Mouse (Mus musculus) midbrain, embryonic 16.5 days (tissue): ENCODE measurements at regions not wholly inside any gene's neighbourhood (a gene's known extent, or its start where the extent isn't known, plus 50 kb on each side); places are given as distances from the start of the nearest gene placed in this dataset.
"Not testable (repeated sequence)": the region's sequence is repeated elsewhere in the genome, so short reads cannot be mapped to it uniquely, and the experiment has no call there.

Experiments
- ATAC-seq: fragments of 200-750 bp; cut with Nextera tagmentation; 2 replicates; pipeline ENCODE4 v1.8.0; 2017; ENCODE audit warnings: moderate TSS enrichment
- H3K27ac ChIP-seq: fragments of 300-500 bp; sonication (generic); 2 replicates; pipeline ENCODE4 v1.5.1; 2014; ENCODE audit warnings: mild to moderate bottlenecking, low read length, mixed read lengths
- H3K27me3 ChIP-seq: fragments of 300-500 bp; sonication (generic); 2 replicates; pipeline ENCODE4 v1.6.1; 2014; ENCODE audit warnings: low read depth, low read length, mixed read lengths; ENCODE audit not compliant: control insufficient read depth, insufficient read depth
- H3K36me3 ChIP-seq: fragments of 300-500 bp; sonication (generic); 2 replicates; pipeline ENCODE4 v1.6.1; 2014; ENCODE audit warnings: mild to moderate bottlenecking, low read length, moderate library complexity, mixed read lengths; ENCODE audit not compliant: control insufficient read depth, insufficient read depth
- H3K4me1 ChIP-seq: fragments of 300-500 bp; sonication (generic); 2 replicates; pipeline ENCODE4 v1.6.1; 2014; ENCODE audit warnings: mild to moderate bottlenecking, low read length, mixed read lengths; ENCODE audit not compliant: control insufficient read depth, insufficient read depth
- H3K4me2 ChIP-seq: fragments of 300-500 bp; sonication (generic); 2 replicates; pipeline ENCODE4 v1.6.1; 2014; ENCODE audit warnings: mild to moderate bottlenecking, low read length, mixed read lengths
- H3K4me3 ChIP-seq: fragments of 300-500 bp; sonication (generic); 2 replicates; pipeline ENCODE4 v1.5.1; 2014; ENCODE audit warnings: low read depth, mild to moderate bottlenecking, low read length, moderate library complexity, mixed read lengths
- H3K9ac ChIP-seq: fragments of 300-500 bp; sonication (generic); 2 replicates; pipeline ENCODE4 v1.6.1; 2014; ENCODE audit warnings: low read depth, low read length, mixed read lengths
- H3K9me3 ChIP-seq: fragments of 300-500 bp; sonication (generic); replicated peaks from 2 replicates; pipeline ENCODE4 v1.6.1; 2014; ENCODE audit warnings: mild to moderate bottlenecking, low read length, mixed read lengths; ENCODE audit not compliant: control insufficient read depth, poor library complexity, severe bottlenecking
- WGBS: fragments of 180-500 bp; shearing (Covaris S2); extraction: QIAGEN DNeasy Blood & Tissue Kit; methylation state at CpG from one replicate; pipeline ENCODE4 v1.1.7; 2014; 5-methylcytosine and 5-hydroxymethylcytosine counted together

GRCm38 (mm10) chr17:49337881-49338280, 90.3 kb upstream of the Mocs1 start:
- Histone ChIP-seq H3K4me2 (no peak overlapping the region), H3K36me3 (no peaks in the 10 kb centered on the region), H3K27ac (no peak overlapping the region), H3K9me3 (no peaks in the 10 kb centered on the region), H3K27me3 (no peaks in the 10 kb centered on the region), H3K4me3 (no peak overlapping the region), H3K9ac (no peak overlapping the region), H3K4me1 (no peaks in the 10 kb centered on the region)
- 94% methylated on average over 5 of the region's 5 CpGs for WGBS
- no peak for ATAC-seq

GRCm38 (mm10) chr17:49342636-49343035, 85.5 kb upstream of the Mocs1 start:
- Histone ChIP-seq H3K4me2 (no peak overlapping the region), H3K9ac (no peak overlapping the region), H3K27ac (no peak overlapping the region), H3K4me3 (no peak overlapping the region), H3K27me3 (no peaks in the 10 kb centered on the region), H3K9me3 (no peaks in the 10 kb centered on the region), H3K36me3 (no peaks in the 10 kb centered on the region), H3K4me1 (no peaks in the 10 kb centered on the region)
- WGBS = 75% methylated on average over 2 of the region's 2 CpGs
- ATAC-seq = no peak

DNA sequence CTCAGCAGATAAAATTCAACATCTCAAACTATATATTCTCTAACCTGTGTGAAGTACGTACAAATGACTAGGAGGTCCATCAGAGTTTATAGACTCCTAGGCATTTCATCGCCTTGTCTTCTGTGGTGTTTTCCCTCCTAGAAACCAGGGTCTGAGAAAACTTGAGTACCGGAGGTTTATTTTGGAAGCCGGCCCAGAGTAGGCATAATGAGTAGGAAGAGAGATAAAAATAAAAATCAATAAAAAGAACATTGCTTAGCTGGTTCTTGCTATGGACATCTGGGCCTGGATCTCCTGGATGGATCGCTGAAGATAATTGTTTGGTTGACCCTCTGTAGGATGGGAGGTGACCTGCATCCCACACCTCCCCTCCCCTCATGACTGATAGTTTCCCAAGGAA, 81.5 kb upstream of the Mocs1 start:
- no peak overlapping the region for H3K4me2 ChIP-seq

GRCm38 (mm10) chr17:49349328-49349727, 78.8 kb upstream of the Mocs1 start:
- Histone ChIP-seq H3K36me3 (no peaks in the 10 kb centered on the region), H3K9ac (no peak overlapping the region), H3K9me3 (no peaks in the 10 kb centered on the region), H3K4me3 (no peak overlapping the region), H3K4me1 (no peaks in the 10 kb centered on the region), H3K27me3 (no peaks in the 10 kb centered on the region), H3K4me2 (no peak overlapping the region), H3K27ac (no peak overlapping the region)
- WGBS = 71% methylated on average over 9 of the region's 9 CpGs
- ATAC-seq = no peak

More for the DNA sequence above, 81.5 kb upstream of the Mocs1 start:
- H3K4me3 ChIP-seq = no peak overlapping the region
- ATAC-seq = no peak
- 89% methylated on average over 5 of the region's 5 CpGs for WGBS
- no peak overlapping the region for H3K27ac ChIP-seq
- H3K36me3 ChIP-seq = no peaks in the 10 kb centered on the region
- H3K9me3 ChIP-seq = no peaks in the 10 kb centered on the region
- H3K9ac ChIP-seq = no peak overlapping the region
- no peaks in the 10 kb centered on the region for H3K4me1 ChIP-seq
- no peaks in the 10 kb centered on the region for H3K27me3 ChIP-seq

DNA sequence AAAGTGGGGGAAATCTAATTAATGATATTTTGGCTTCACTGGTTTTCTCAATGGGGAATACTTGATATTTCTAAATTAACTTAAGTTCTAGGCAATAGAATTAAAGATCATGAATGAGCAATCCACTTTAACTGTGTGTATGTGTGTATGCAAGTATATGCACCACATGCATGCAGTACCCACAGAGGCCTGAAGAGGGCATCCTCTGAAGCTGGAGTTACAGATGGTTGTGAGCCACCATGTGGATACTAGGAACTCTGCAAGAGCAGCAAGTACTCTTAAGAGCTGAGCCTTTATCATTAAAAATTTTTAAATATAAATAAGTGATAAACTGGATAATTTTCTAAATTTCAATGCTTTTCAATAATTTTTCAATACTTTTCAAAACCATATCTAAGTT, 69.0 kb upstream of the Mocs1 start:
- H3K4me2 ChIP-seq = no peak overlapping the region
- H3K4me1 ChIP-seq = no peaks in the 10 kb centered on the region
- H3K36me3 ChIP-seq = no peaks in the 10 kb centered on the region
- no peaks in the 10 kb centered on the region for H3K9me3 ChIP-seq
- no peak overlapping the region for H3K9ac ChIP-seq
- ATAC-seq = no peak
- H3K4me3 ChIP-seq = no peak overlapping the region
- no peaks in the 10 kb centered on the region for H3K27me3 ChIP-seq
- no peak overlapping the region for H3K27ac ChIP-seq

GRCm38 (mm10) chr17:49360251-49360650, 67.9 kb upstream of the Mocs1 start:
- H3K27ac ChIP-seq, H3K4me3 ChIP-seq, H3K36me3 ChIP-seq, H3K9me3 ChIP-seq, H3K9ac ChIP-seq, H3K27me3 ChIP-seq, H3K4me1 ChIP-seq, H3K4me2 ChIP-seq, ATAC-seq: not testable (repeated sequence)
- WGBS = 16% methylated on average over 6 of the region's 6 CpGs

GRCm38 (mm10) chr17:49367791-49368190, 60.4 kb upstream of the Mocs1 start:
- no peak overlapping the region for H3K4me3 ChIP-seq
- H3K4me2 ChIP-seq = no peak overlapping the region
- no peaks in the 10 kb centered on the region for H3K27me3 ChIP-seq
- no peak for ATAC-seq
- no peaks in the 10 kb centered on the region for H3K9me3 ChIP-seq
- WGBS = 85% methylated on average over 4 of the region's 4 CpGs
- no peak overlapping the region for H3K27ac ChIP-seq
- no peaks in the 10 kb centered on the region for H3K4me1 ChIP-seq
- H3K9ac ChIP-seq = no peak overlapping the region
- H3K36me3 ChIP-seq = no peaks in the 10 kb centered on the region

DNA sequence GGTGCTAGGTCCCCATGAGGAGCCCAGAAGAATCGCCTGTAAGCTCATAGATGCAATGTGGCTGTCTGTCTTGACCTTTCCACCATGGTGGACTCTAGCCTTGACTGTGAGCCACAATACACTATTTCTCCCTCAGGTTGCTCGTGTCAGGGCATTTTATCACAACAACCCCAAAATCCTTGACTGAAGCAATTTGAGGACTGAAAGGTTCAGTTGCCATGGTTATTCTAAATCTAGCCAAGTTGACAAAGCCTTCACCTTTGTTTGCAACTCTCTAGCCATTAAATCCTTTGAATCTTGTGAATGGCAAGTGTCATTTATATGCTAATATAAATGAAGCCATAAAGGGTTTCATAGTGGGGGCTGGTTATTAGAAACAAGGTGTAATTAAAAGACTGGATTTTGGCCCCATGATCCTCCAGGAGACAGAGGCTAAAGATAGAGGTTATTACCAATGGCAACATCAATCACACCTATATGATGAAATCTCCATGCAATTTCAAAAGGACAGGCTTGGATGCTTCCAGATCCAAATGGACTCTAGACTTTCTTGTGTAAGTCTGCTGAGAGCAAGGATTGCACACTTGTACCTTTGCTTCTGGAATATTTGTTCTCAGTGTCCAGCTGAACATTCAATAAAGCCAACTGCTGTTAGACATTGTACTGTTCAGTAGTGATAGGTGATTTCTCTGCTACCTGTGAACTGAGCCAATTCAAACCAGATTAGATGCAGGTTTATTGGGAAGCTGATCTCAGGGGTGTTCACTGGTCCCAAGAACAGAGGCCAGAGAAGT, 59.5 kb upstream of the Mocs1 start:
- ATAC-seq = no peak
- Histone ChIP-seq H3K36me3 (no peaks in the 10 kb centered on the region), H3K9ac (no peak overlapping the region), H3K9me3 (no peaks in the 10 kb centered on the region), H3K27me3 (no peaks in the 10 kb centered on the region), H3K27ac (no peak overlapping the region), H3K4me3 (no peak overlapping the region), H3K4me1 (no peaks in the 10 kb centered on the region), H3K4me2 (no peak overlapping the region)
- 51% methylated on average over 2 of the region's 2 CpGs for WGBS

- H3K27me3 ChIP-seq = no peaks in the 10 kb centered on the region
- H3K9me3 ChIP-seq = no peaks in the 10 kb centered on the region
- WGBS = 82% methylated on average over 11 of the region's 11 CpGs
- no peak overlapping the region for H3K4me3 ChIP-seq
- H3K27ac ChIP-seq = no peak overlapping the region
- H3K4me2 ChIP-seq = no peak overlapping the region
- H3K4me1 ChIP-seq = no peaks in the 10 kb centered on the region
- ATAC-seq = no peak
- H3K36me3 ChIP-seq = no peaks in the 10 kb centered on the region
- no peak overlapping the region for H3K9ac ChIP-seq
These were observed 50.5 kb upstream of the Mocs1 start for GRCm38 (mm10) chr17:49377626-49378025.
